Mouse (Mus musculus): Measurements from ENCODE around the gene Clps. TPM values are rescaled to one million over a fixed set of nuclear protein-coding genes. Genes with fewer than 3 reads are reported as not detected.
"Not testable (repeated sequence)": the region's sequence is repeated elsewhere in the genome, so short reads cannot be mapped to it uniquely, and the experiment has no call there.

Gene Clps
- polyA plus RNA-seq (2017; shearing (Covaris generic)): not detected

DNA sequence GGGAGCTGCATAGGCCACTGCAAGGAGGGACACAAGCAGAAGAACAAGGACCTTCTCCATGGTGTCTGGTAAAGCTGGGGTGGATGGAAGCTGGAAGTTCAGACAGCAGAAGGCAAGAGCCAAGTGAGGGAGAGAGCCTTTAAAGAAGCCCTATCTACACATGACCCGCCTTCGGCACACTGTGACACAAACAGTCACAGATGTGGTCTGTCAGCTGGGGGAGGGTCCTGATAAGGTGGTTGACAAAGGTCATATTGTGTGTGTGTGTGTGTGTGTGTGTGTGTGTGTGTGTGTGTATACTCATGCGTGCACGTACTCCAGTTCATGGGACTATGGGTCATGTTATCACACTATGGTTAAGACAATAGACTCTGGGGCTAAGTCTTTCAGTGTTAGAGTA lies at the start of gene Clps:
Clps (minus strand) TSS at position 169 of the 400 bp plus-strand sequence.
- no peak for ATAC-seq

DNA sequence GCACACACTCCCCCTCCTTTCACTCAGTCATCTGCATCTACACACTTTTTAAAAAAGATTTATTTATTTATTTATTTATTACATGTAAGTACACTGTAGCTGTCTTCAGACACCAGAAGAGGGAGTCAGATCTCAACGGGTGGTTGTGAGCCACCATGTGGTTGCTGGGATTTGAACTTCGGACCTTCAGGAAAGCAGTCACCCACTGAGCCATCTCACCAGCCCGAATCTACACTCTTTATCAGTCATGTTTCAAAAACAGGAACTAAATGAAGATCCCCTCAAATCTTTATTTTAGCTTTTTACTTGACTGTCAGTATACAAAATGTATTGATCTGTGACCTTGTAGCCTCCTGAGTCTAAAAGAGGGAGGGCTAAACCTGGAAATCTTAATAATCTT lies 49.0 kb upstream of the Clps start:
- ATAC-seq: no peak

GRCm38 (mm10) chr17:28601557-28602250 lies 41.1 kb upstream of the Clps start:
- no peak for ATAC-seq

- no peak for ATAC-seq
Measured at GRCm38 (mm10) chr17:28600780-28601179, 40.2 kb upstream of the Clps start.

GRCm38 (mm10) chr17:28593965-28594364 lies 33.4 kb upstream of the Clps start:
- ATAC-seq: no peak

- no peak for ATAC-seq
Measured at GRCm38 (mm10) chr17:28592998-28593397, 32.4 kb upstream of the Clps start.

DNA sequence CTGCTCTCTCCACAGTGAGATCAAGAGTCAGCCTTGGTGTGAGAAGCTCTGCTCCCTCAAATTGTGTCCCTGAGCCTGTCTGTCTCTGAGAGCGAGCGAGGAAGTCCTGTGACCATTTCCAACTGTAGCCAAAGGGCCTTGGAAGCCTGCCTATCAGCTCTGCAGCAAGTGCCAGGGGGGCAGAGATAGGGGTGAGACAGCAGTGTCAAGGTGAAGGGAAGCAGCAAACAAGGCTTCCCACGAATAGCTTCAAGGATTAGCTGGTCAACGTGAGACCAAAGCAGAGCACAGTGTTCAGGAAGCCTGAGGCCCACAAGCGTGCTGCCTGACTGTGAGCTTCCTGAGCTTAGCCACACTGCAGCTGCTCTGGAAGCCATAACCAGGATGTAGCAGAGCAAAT lies 30.9 kb upstream of the Clps start:
- no peak for ATAC-seq

DNA sequence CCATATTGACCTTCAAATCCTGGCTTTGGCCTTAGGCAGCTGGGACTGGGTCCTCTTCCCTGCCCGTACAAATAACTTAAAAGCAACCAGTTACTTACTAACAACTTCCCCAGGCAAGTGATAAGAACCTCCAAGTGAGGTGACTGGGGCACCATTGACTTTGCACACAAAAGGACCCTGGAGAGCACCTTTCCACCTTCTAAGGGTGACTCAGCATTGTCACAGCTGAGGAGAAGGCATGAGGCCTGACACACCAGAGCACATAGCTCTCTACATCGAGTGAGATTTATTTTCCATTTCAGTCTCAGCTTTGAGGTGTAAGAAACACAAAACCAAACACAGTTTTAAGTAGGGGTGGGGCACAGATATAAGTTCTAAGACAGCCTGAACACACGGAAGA lies 30.0 kb upstream of the Clps start:
- no peak for ATAC-seq

- ATAC-seq: no peak
Measured at GRCm38 (mm10) chr17:28588591-28588990, 28.0 kb upstream of the Clps start.

DNA sequence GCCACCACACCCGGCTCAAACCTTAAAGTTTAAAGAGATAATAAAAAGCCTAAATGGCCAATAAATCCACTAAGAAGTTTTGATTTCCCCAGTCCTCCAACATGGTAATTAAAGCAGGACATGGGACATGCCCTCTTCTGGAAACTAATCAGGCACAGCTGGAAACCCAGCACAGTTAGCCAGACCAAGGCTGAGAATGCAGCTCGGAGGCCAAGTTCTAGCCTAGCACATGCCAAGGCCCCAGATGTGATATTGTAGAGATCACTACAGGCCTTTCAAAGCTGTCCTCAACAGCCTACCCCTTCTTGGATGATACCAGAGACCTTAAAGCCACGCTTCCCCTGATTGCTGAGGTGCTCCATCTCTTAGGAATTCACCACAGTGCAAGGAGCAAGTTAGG lies 25.9 kb upstream of the Clps start:
- no peak for ATAC-seq

- ATAC-seq: no peak
Measured at GRCm38 (mm10) chr17:28581056-28581455, 20.5 kb upstream of the Clps start.

GRCm38 (mm10) chr17:28580396-28580795 lies 19.8 kb upstream of the Clps start:
- no peak for ATAC-seq

DNA sequence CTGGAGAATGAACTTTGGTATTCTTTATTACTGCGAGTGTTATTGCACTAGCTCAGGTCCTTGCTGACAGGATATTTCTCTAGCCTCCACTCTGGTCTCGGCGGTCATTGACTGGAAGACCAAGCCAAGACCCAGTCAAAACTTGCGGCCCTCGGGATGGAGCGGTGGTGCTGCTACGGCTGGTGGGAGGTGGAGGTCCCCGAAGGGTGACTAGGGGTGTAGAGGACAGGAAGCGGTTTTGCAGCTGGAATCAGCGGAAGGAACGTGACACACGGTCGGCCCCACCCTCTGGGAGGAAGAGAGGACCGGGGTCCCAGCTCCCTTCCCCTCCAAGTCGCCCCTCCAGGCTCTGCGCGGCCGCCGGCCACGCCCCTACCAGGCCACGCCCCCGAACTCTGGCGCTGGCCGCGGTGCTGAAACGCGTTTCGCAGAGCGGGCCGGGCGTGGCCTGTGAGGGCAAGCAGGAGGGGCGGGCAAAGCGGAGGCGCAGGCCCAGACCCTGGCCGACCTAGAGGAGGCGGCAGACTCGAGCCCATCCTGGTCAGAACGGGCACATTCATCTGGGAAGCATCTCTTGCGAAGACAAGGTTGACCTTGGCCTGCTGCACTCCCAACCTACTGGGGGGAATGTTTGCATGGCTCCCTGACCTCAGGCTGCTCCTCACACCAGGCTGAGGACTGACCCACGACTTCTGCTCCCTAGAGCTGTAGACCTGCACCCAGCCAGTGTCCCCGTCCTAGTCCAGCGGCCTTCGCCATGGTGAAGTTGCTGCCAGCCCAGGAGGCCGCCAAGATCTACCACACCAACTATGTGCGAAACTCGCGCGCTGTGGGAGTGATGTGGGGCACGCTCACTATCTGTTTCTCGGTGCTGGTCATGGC lies 14.9 kb upstream of the Clps start, which contains the start of gene Lhfpl5:
Lhfpl5 (plus strand) TSS at position 398 of the 882 bp plus-strand sequence.
- peak; percentile 41 for ATAC-seq

DNA sequence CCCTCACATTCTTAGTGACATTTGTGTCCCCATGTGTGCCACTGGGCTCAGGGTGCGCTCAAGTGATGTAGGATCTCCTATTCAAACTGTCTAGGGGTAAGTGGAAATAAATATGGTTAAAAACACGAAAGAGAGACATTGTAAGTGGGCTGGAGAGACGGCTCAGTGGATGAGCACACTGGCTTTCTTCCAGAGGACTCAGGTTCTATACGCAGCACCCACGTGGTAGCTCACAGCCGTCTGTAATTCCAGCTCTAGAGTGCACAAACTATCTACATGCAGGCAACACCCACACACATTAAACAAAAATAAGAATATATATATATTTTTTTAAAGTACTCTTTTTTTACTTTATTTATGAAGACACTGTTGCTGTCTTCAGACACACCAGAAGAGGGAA lies 12.4 kb upstream of the Clps start:
- ATAC-seq: no peak

GRCm38 (mm10) chr17:28572521-28572920 lies 12.0 kb upstream of the Clps start:
- no peak for ATAC-seq

DNA sequence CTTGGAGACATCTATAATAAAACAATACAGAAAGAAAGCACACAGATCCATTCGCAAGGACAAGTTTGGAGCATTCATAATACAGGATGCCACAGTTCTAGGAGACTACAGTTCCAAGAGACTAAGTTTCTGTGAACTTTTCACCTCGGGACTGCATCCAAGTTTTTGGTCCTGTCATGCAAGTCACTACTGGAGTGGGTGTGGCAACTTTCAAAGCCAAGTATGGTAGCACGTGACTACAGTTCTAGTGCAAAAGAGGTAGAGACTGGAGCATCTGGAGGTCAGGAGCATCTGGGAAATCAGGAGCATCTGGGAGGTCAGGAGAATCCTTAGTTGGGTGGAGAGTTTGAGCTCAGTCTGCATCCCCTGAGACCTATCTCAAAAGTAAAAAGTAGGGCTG lies 11.3 kb upstream of the Clps start:
- no peak for ATAC-seq

DNA sequence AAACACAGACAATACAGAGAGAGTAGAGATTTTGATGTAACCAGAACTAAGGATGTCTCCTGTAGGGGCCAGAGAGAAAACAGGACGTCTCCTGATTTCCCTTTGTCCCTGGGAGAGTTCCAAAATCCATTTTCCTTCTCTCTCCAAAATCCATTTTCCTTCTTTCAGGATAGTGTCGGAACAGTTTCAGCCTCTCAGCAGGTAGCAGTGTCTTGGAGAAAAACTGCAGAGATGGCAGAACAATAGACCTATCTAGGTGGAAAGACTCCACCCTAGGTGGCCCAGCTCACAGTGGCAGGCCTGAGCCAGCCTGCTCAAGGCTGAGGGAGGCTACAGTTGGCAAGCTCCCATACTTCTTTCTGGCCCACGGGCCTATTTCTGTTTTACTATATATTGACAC lies 7.0 kb upstream of the Clps start:
- ATAC-seq: no peak

GRCm38 (mm10) chr17:28565181-28565580 lies 4.6 kb upstream of the Clps start:
- no peak for ATAC-seq

DNA sequence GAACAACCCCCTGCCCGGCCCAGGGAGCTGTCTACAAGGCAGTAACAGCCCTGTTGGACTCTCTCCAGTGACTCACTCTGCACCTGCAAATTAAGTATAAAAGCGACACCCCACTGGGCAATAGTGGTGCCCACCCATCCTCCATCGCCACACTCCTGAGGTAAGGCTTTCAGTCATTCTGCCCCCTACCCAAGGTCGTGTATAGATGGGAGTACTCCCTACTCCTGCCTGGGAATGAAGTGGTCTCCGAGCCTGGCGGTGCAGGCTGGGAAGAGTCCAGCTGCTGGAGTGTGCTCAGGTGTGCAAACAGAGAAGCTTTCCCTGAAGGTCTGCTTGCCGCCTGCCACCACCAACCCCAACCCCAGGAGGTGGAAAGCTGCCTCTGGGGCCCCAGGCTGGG lies 1.0 kb upstream of the Clps start:
- no peak for ATAC-seq

DNA sequence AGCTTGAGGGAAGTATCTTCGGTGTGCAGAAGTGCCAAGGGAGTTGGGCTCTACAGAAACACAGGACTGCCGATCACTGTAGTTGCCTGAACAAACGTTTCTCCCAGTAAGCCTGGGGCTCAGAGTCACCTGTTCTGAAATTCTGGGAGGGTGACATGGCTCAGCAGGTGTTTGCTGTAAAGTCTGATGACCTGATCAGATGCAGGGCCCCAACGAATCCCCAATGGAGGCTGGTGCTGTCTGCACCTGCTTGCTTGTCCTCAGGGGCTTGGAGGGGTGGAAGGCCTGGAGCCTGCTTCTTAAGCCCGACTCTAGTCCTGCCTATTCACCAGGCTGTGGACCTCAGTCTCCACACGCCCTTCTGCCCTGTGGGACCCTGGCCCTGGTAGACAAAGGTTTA lies 2.8 kb downstream of the Clps start:
- no peak for ATAC-seq

- no peak for ATAC-seq
Measured at GRCm38 (mm10) chr17:28556635-28557396, 3.8 kb downstream of the Clps start.

- ATAC-seq: not testable (repeated sequence)
Measured at GRCm38 (mm10) chr17:28554021-28554420, 6.5 kb downstream of the Clps start.

Measured in CD4-positive, CD25-positive, alpha-beta regulatory T cell, adult 4 months (primary cell).